Mouse (Mus musculus) left cerebral cortex, adult 2 months (tissue): ENCODE data around the gene Ascc2. TPM values are rescaled to one million over a fixed set of nuclear protein-coding genes. Genes with fewer than 3 reads are reported as not detected.

Experiments used
- DNase-seq, 2 experiments: peaks; one replicate each; pipeline ENCODE4 v3.0.0; 2021 to 2022; ENCODE audit warnings: low spot score in 2 of 2, mixed read lengths in 1 of 2; ENCODE audit errors: extremely low spot score in 1 of 2
- H3K27ac ChIP-seq: fragments of 200-600 bp; 2 replicates; pipeline ENCODE4 v1.8.1; 2022
- H3K4me3 ChIP-seq: fragments of 200-600 bp; 2 replicates; pipeline ENCODE4 v1.8.1; 2022
- CTCF ChIP-seq: fragments of 200-600 bp; IDR thresholded peaks from 2 replicates; pipeline ENCODE4 v1.8.1; 2022; ENCODE audit warnings: antibody characterized with exemption, mild to moderate bottlenecking, moderate library complexity
- intact Hi-C: fragments of 180-260 bp; cut with DNase I; formaldehyde crosslinking; loops from one replicate; pipeline ENCODE4 v1.15.1; 2025
- total RNA-seq, 2 experiments: library from RNA; stranded (reverse); gene quantifications; 2 replicates each; pipeline ENCODE4 v1.2.3; 2021

Gene Ascc2
- total RNA-seq, 2 experiments from 2014 or later = 18.7 to 21.3 TPM

- intact Hi-C loops = no loop called here
- TF ChIP-seq CTCF = no peak; the same call in none of the 2 replicates
- Histone ChIP-seq H3K27ac (no peak overlapping the region), H3K4me3 (no peak overlapping the region)
- DNase-seq = no peak
These were observed 96.6 kb downstream of the Ascc2 start for GRCm38 (mm10) chr11:4734179-4734578.

Other genes starting within 250 kb of the Ascc2 start
- gene Hormad2, start 196.6 kb upstream of the Ascc2 start, total RNA-seq = not detected
- 10 to 100 TPM; 67.3 to 72.7 TPM for gene Mtmr3, start 42.9 kb upstream of the Ascc2 start, total RNA-seq
- gene Gm11032, start 17.7 kb upstream of the Ascc2 start, total RNA-seq = not detected
- gene Uqcr10, start 66.6 kb downstream of the Ascc2 start, total RNA-seq = 100 to 1,000 TPM; 362 to 374 TPM
- 10 to 100 TPM; 31.1 to 33.9 TPM for gene Zmat5, start 66.9 kb downstream of the Ascc2 start, total RNA-seq
- 10 to 100 TPM; 15.6 to 22.7 TPM for gene Cabp7, start 109.0 kb downstream of the Ascc2 start, total RNA-seq
- 10 to 100 TPM; 74.3 to 74.7 TPM for gene Nf2, start 211.8 kb downstream of the Ascc2 start, total RNA-seq
- gene Nipsnap1, start 236.2 kb downstream of the Ascc2 start, total RNA-seq = 10 to 100 TPM; 84.8 to 85.8 TPM